In genomic region chr10:128409692-128410559, GRCm38 (mm10) we compare ENCODE assay signal across 1 mouse cellular context.
A peak's percentile ranks its signal among the peaks of the same experiment; 100 is the strongest.
TF ChIP-seq lines count a peak whose summit lies in the region.

No protein-coding gene starts in this region.

TF ChIP-seq in MEL, 35 proteins besides CTCF, POLR2A, EP300 and RAD21:
- TF ChIP-seq E2F4 (IDR thresholded peaks at IDR 0.05; ENCODE audit: borderline replicate concordance, low read depth, low read length), result peak; percentile 34; the same call in 1 of the 2 replicates
- TF ChIP-seq ELF1 (IDR thresholded peaks at IDR 0.05; ENCODE audit: low read depth, low read length), result peak; percentile 93
- peak; percentile 97 for TF ChIP-seq MAZ (IDR thresholded peaks at IDR 0.05; ENCODE audit: low read depth, low read length)
- TF ChIP-seq MAFK (IDR thresholded peaks at IDR 0.05; ENCODE audit: borderline replicate concordance, low read depth, low read length), result no peak
- no peak for TF ChIP-seq GATA1 (IDR thresholded peaks at IDR 0.05; ENCODE audit: low read depth, low read length)
- no peak for TF ChIP-seq RCOR1 (IDR thresholded peaks at IDR 0.05; ENCODE audit: low read depth, low read length)
- peak; percentile 74 for TF ChIP-seq SMC3 (IDR thresholded peaks at IDR 0.05; ENCODE audit: low read depth, low read length)
- TF ChIP-seq TBP (IDR thresholded peaks at IDR 0.05; ENCODE audit: low read depth, low read length), result 0 out of 2 replicates have a peak, but pooled peaks have one; percentile 52
- no peak for TF ChIP-seq BHLHE40 (IDR thresholded peaks at IDR 0.05; ENCODE audit: borderline replicate concordance, low read depth, low read length)
- TF ChIP-seq MYC (IDR thresholded peaks at IDR 0.05; ENCODE audit: low read depth, low read length), result 0 out of 2 replicates have a peak, but pooled peaks have one; percentile 3
- TF ChIP-seq USF2 (IDR thresholded peaks at IDR 0.05; ENCODE audit: borderline replicate concordance in 1 of 2, insufficient read depth in 1 of 2, low read depth in 1 of 2, low read length in 2 of 2), result no peak
- no peak; the same call in 1 of the 2 replicates for TF ChIP-seq TCF12 (IDR thresholded peaks at IDR 0.05; ENCODE audit: low read depth, low read length)
- TF ChIP-seq POLR2AphosphoS2 (IDR thresholded peaks at IDR 0.05; ENCODE audit: low read length), result no peak
- TF ChIP-seq HCFC1 (IDR thresholded peaks at IDR 0.05; ENCODE audit: low read depth, low read length), result peak; percentile 85
- peak; percentile 97 for TF ChIP-seq SIN3A (IDR thresholded peaks at IDR 0.05; ENCODE audit: low read length)
- TF ChIP-seq CHD1 (IDR thresholded peaks at IDR 0.05; ENCODE audit: low read depth, low read length), result no peak; the same call in 1 of the 2 replicates
- TF ChIP-seq ZC3H11A (IDR thresholded peaks at IDR 0.05; ENCODE audit: low read depth, low read length), result no peak; the same call in none of the 2 replicates
- peak; percentile 57; the same call in 1 of the 2 replicates for TF ChIP-seq KAT2A (conservative IDR thresholded peaks at IDR 0.05; ENCODE audit: low read depth, low read length)
- TF ChIP-seq ZKSCAN1 (IDR thresholded peaks at IDR 0.05; ENCODE audit: low read depth, low read length), result no peak
- TF ChIP-seq JUND (IDR thresholded peaks at IDR 0.05; ENCODE audit: low read depth, low read length), result no peak
- TF ChIP-seq ZMIZ1 (IDR thresholded peaks at IDR 0.05; ENCODE audit: low read depth, low read length), result peak; percentile 67; the same call in 1 of the 2 replicates
- peak; percentile 33; the same call in 1 of the 2 replicates for TF ChIP-seq MAX (IDR thresholded peaks at IDR 0.05; ENCODE audit: low read length)
- TF ChIP-seq CHD2 (IDR thresholded peaks at IDR 0.05; ENCODE audit: low read length), result peak; percentile 59
- no peak for TF ChIP-seq MEF2A (IDR thresholded peaks at IDR 0.05; ENCODE audit: extremely low read depth, insufficient replicate concordance, low read depth, low read length, poor library complexity, severe bottlenecking)
- peak; percentile 73 for TF ChIP-seq USF1 (IDR thresholded peaks at IDR 0.05; ENCODE audit: low read depth, low read length)
- no peak for TF ChIP-seq MYB (IDR thresholded peaks at IDR 0.05; ENCODE audit: low read depth, low read length)
- peak; percentile 19; the same call in 1 of the 2 replicates for TF ChIP-seq ETS1 (IDR thresholded peaks at IDR 0.05; ENCODE audit: low read depth, low read length)
- no peak; the same call in 1 of the 2 replicates for TF ChIP-seq NELFE (IDR thresholded peaks at IDR 0.05; ENCODE audit: low read depth, low read length)
- no peak for TF ChIP-seq GABPA (IDR thresholded peaks at IDR 0.05; ENCODE audit: low read depth, low read length)
- TF ChIP-seq ZNF384 (IDR thresholded peaks at IDR 0.05; ENCODE audit: low read depth, low read length), result peak; percentile 56
- TF ChIP-seq MXI1 (IDR thresholded peaks at IDR 0.05; ENCODE audit: low read depth, low read length), result peak; percentile 66
- no peak for TF ChIP-seq TAL1 (IDR thresholded peaks at IDR 0.05; ENCODE audit: low read length)
- no peak for TF ChIP-seq POLR2AphosphoS5 (IDR thresholded peaks at IDR 0.05; ENCODE audit: borderline replicate concordance, low read depth, low read length)
- no peak for TF ChIP-seq UBTF (IDR thresholded peaks at IDR 0.05; ENCODE audit: borderline replicate concordance, insufficient read depth, low read depth, low read length)
- no peak; the same call in 1 of the 2 replicates for TF ChIP-seq NRF1 (IDR thresholded peaks at IDR 0.05; ENCODE audit: insufficient read depth, low read depth, low read length, poor library complexity, severe bottlenecking)
